Mouse (Mus musculus) ES-E14 (cell line): ENCODE results near the gene Lsm11. TPM values are rescaled to one million over a fixed set of nuclear protein-coding genes. Genes with fewer than 3 reads are reported as not detected.

Experiments used
- DNase-seq: peaks from one replicate; pipeline ENCODE4 v3.0.0-alpha.2; 2013; ENCODE audit warnings: low read depth, low spot score
- H3K27ac ChIP-seq: 2 replicates; pipeline ENCODE4 v1.5.1; 2012; ENCODE audit warnings: low read depth, mild to moderate bottlenecking, low read length, moderate library complexity, mixed read lengths; ENCODE audit not compliant: poor library complexity, insufficient read depth, severe bottlenecking
- H3K36me3 ChIP-seq: 2 replicates; pipeline ENCODE4 v1.6.1; 2012; ENCODE audit warnings: mild to moderate bottlenecking, low read length, moderate library complexity, mixed read lengths; ENCODE audit not compliant: control insufficient read depth, poor library complexity, insufficient read depth, severe bottlenecking
- H3K4me1 ChIP-seq, 2 experiments: fragments of 150-350 bp in 1 of 2; sonication (generic) in 1 of 2; 2 replicates each; pipeline ENCODE4 v1.6.1; 2012; ENCODE audit warnings: low read length in 2 of 2, mild to moderate bottlenecking in 1 of 2, mixed read lengths in 1 of 2; ENCODE audit not compliant: control insufficient read depth in 2 of 2, insufficient read depth in 2 of 2, poor library complexity in 1 of 2
- H3K4me3 ChIP-seq, 2 experiments: fragments of 150-350 bp in 1 of 2; sonication (generic) in 1 of 2; 2 replicates each; pipeline ENCODE4 v1.5.1; 2012; ENCODE audit warnings: low read length in 2 of 2, low read depth in 1 of 2, mild to moderate bottlenecking in 1 of 2, mixed read lengths in 1 of 2; ENCODE audit not compliant: insufficient read depth in 1 of 2, poor library complexity in 1 of 2, severe bottlenecking in 1 of 2
- H3K9ac ChIP-seq: 2 replicates; pipeline ENCODE4 v1.6.1; 2012; ENCODE audit warnings: low read depth, mild to moderate bottlenecking, low read length, mixed read lengths; ENCODE audit not compliant: poor library complexity, insufficient read depth, severe bottlenecking
- H3K9me3 ChIP-seq: fragments of 150-350 bp; sonication (generic); 2 replicates; pipeline ENCODE4 v1.6.1; 2012; ENCODE audit warnings: low read depth, mild to moderate bottlenecking, low read length; ENCODE audit not compliant: control insufficient read depth, insufficient read depth
- CHD2 ChIP-seq: IDR thresholded peaks from 2 replicates; pipeline ENCODE4 v1.6.1; 2014; ENCODE audit warnings: mild to moderate bottlenecking, low read depth, low read length, inconsistent platforms
- HCFC1 ChIP-seq: IDR thresholded peaks from 2 replicates; pipeline ENCODE4 v1.6.1; 2012; ENCODE audit warnings: low read length, inconsistent platforms, borderline replicate concordance; ENCODE audit not compliant: insufficient read depth
- MAFK ChIP-seq: IDR thresholded peaks from 2 replicates; pipeline ENCODE4 v1.6.1; 2014; ENCODE audit warnings: mild to moderate bottlenecking, low read depth, low read length, inconsistent platforms; ENCODE audit not compliant: insufficient read depth
- ZC3H11A ChIP-seq: IDR thresholded peaks from 2 replicates; pipeline ENCODE4 v1.6.1; 2012; ENCODE audit warnings: low read depth, mild to moderate bottlenecking, inconsistent platforms, low read length, borderline replicate concordance
- ZNF384 ChIP-seq: IDR thresholded peaks from 2 replicates; pipeline ENCODE4 v1.6.1; 2012; ENCODE audit warnings: low read depth, low read length, inconsistent platforms
- in situ Hi-C, 2 experiments: fragments of 600-800 bp; cut with MboI; formaldehyde crosslinking; loops; one replicate each; pipeline ENCODE4 v1.15.1; 2025; ENCODE audit warnings: low sequenced_read_pairs in 2 of 2, inconsistent platforms in 1 of 2; ENCODE audit not compliant: unreplicated experiment in 2 of 2
- total RNA-seq: library from RNA; depleted of rRNA; stranded (reverse); fragments of 300-350 nt; gene quantifications from 2 replicates; pipeline ENCODE4 v1.2.3, GENCODE M21; 2012

Lsm11 gene
- total RNA-seq, 1 experiment, result 7.9 TPM

DNA sequence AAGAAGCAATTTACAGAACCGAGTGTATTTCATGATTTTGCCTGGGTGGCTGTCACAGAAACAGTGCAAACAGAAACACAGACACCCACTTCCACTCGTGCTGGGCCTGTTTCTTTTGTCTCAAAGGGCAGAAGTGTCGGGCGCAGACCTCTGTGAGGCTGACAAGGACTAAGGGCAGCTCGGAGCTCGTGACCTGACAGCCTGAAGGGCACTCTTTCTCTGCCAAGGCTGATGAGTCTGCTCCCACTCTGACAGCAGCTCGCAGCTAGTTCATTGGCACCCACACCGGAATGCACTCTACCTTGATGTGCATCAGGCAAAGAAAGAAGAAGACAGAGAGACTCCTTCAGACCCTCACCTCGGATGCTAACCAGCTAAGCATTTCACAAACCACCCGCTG is 15.2 kb downstream of the Lsm11 start:
- TF ChIP-seq MAFK (no peak), CHD2 (no peak), HCFC1 (no peak), ZC3H11A (no peak), ZNF384 (no peak)
- no peak overlapping the region for H3K27ac ChIP-seq
- peaks cover 12% of the 10 kb centered on the region; the same call in 1 of the 2 replicates for H3K36me3 ChIP-seq
- no peaks in the 10 kb centered on the region for H3K9me3 ChIP-seq
- no peak overlapping the region for H3K4me3 ChIP-seq
- in situ Hi-C loops, result no loop called here
- H3K9ac ChIP-seq, result no peak overlapping the region
- H3K4me1 ChIP-seq, result peaks cover 0 to 3% of the 10 kb centered on the region in 2 experiments; a peak in 1 of 4 replicates
- DNase-seq, result no peak

DNA sequence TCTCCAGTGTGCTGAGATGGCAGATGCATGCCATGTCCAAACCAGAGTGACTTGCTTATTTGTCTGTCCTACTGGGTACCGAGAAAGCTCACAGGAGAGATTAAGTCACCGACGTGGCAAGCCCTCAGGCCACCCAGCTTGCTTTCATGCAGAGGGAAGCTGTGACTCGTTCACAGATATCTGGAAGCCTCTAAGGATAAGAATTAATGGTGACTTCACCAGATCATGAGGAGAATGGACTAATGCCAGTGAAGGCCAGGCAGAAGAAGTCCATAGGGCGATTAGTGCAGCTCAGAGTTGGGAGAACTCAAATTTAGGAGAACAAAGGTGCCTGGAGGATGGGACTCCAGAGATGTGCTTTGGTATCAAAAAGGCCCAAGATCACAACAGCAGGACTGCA is 17.3 kb downstream of the Lsm11 start:
- Histone ChIP-seq H3K4me3 (no peak overlapping the region), H3K9ac (no peak overlapping the region), H3K36me3 (peaks cover under 1% of the 10 kb centered on the region; the same call in 1 of the 2 replicates), H3K27ac (no peak overlapping the region), H3K4me1 (no peaks in the 10 kb centered on the region), H3K9me3 (no peaks in the 10 kb centered on the region)
- no peak for DNase-seq
- in situ Hi-C loops, result no loop called here
- TF ChIP-seq ZNF384 (no peak), MAFK (no peak), ZC3H11A (no peak), CHD2 (no peak), HCFC1 (no peak)

DNA sequence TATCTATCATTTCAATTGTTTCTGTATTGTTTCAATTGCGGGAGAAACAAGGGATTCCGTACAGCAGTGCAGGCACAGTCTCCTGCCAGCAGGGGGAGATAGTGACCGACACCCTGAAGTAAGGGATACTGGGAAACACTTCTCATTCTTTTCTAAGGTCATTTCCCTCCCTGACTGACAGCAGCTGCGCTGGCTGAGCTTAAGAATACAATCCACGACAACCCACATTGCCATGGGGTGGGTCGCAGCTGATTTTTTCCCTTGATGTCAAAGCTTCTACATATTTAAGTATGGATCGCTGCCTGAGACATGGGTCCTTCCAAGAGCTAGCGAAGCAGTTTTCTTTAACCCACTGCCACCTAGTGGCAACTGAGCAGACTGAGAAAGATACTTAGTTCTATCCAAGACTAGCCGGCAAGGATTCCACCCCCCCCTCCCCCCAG is 18.1 kb downstream of the Lsm11 start:
- H3K9me3 ChIP-seq, result no peaks in the 10 kb centered on the region
- TF ChIP-seq ZC3H11A, result no peak; the same call in 1 of the 2 replicates
- peak; percentile 51; the same call in 1 of the 2 replicates for TF ChIP-seq MAFK
- peak overlapping the region; percentile 85 for H3K9ac ChIP-seq

DNA sequence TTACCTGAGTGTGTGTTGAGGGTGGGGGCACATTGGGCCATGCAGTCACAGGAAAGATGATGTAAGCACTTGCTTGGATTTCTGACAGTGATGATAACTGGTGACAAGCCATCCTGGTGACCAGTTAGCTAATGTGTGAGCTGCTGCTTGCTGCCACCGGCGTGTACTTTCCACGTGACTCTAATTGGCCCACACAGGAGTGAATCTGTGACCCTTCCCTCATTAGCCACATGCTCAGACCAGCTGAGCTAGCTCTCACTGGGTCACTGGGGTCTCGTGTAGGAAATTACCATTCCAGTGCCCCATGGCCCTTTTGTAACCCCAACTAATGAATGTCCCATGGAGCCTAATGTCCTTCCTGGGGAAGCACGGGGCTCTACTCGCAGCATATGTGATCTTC is 19.3 kb downstream of the Lsm11 start:
- Histone ChIP-seq H3K4me3 (no peak overlapping the region), H3K9me3 (no peaks in the 10 kb centered on the region), H3K36me3 (no peaks in the 10 kb centered on the region; the same call in 1 of the 2 replicates), H3K9ac (no peak overlapping the region), H3K27ac (no peak overlapping the region), H3K4me1 (peaks cover 0 to 5% of the 10 kb centered on the region in 2 experiments; a peak in 1 of 4 replicates)
- TF ChIP-seq ZNF384 (no peak), MAFK (no peak), CHD2 (no peak), ZC3H11A (no peak), HCFC1 (no peak)
- in situ Hi-C loops, result no loop called here
- DNase-seq, result no peak

More for the DNA sequence above, 18.1 kb downstream of the Lsm11 start:
- in situ Hi-C loops, result no loop called here
- H3K36me3 ChIP-seq, result no peaks in the 10 kb centered on the region; the same call in 1 of the 2 replicates
- DNase-seq, result peak; percentile 69
- H3K4me3 ChIP-seq, result peak overlapping the region; percentile 63 to 66
- H3K4me1 ChIP-seq, result no peaks in the 10 kb centered on the region
- no peak overlapping the region for H3K27ac ChIP-seq

DNA sequence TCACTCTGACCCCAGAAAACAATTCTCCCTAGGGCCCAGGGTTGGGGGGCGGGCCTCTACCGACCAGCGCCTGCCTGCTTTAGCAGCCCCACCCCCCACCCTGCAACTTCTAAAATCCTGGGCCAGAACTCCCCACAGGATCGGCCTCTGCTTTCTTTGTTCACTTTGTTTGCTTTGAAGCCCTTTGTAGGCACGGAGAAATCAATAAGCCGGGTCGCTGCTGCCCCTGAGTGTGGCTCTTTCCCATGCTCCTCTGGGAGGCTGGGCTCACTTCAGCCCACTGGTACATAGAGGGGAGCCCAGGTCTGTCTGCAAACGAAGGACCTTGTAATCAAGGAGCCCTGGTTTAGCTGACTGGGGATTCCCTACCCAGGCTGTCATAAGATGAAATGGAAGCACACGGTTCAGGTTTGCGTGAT is 23.2 kb downstream of the Lsm11 start:
- Histone ChIP-seq H3K9ac (peak overlapping the region; percentile 42), H3K27ac (no peak overlapping the region), H3K4me3 (no peak overlapping the region)

More for the DNA sequence above, 23.2 kb downstream of the Lsm11 start:
- Histone ChIP-seq H3K4me1 (peaks cover 2 to 7% of the 10 kb centered on the region in 2 experiments; a peak in 1 of 4 replicates), H3K36me3 (no peaks in the 10 kb centered on the region), H3K9me3 (no peaks in the 10 kb centered on the region)
- no peak for DNase-seq
- TF ChIP-seq ZNF384 (no peak), CHD2 (no peak), ZC3H11A (no peak), HCFC1 (no peak), MAFK (no peak)
- in situ Hi-C loops, result no loop called here
